Mouse (Mus musculus) megakaryocyte progenitor cell, adult 5-6 weeks (primary cell): ENCODE measurements around the gene Tmem131l. TPM values are rescaled to one million over a fixed set of nuclear protein-coding genes. Genes with fewer than 3 reads are reported as not detected.
"Not testable (repeated sequence)": the region's sequence is repeated elsewhere in the genome, so short reads cannot be mapped to it uniquely, and the experiment has no call there.

Experiments
- ATAC-seq: replicated peaks from 2 replicates; pipeline ENCODE4 v1.8.0; 2016; ENCODE audit warnings: mild to moderate bottlenecking, moderate TSS enrichment, inconsistent platforms; ENCODE audit not compliant: poor library complexity
- total RNA-seq, 2 experiments: library from RNA; stranded (forward) in 1 of 2; stranded (reverse) in 1 of 2; fragments of 157-497, 149-512 nt in 1 of 2; fragments of 200-1000 nt in 1 of 2; gene quantifications; 2 replicates each; pipeline versions ENCODE4 v1.2.3 to v1.2.4; 2015 to 2017

Gene Tmem131l
- total RNA-seq, 2 experiments from 2014 or later, result 28.3 to 61.4 TPM

GRCm38 (mm10) chr3:83872853-83873252 lies 167.1 kb downstream of the Tmem131l start:
- not testable (repeated sequence) for ATAC-seq

GRCm38 (mm10) chr3:83871962-83872361 lies 168.0 kb downstream of the Tmem131l start:
- ATAC-seq, result not testable (repeated sequence)

GRCm38 (mm10) chr3:83871559-83871958 lies 168.4 kb downstream of the Tmem131l start:
- ATAC-seq, result not testable (repeated sequence)

GRCm38 (mm10) chr3:83869776-83870175 lies 170.2 kb downstream of the Tmem131l start:
- no peak for ATAC-seq

- ATAC-seq, result 0 out of 2 replicates have a peak, but pooled peaks have one; percentile 30
These were observed 172.9 kb downstream of the Tmem131l start for GRCm38 (mm10) chr3:83867026-83867425.

- no peak for ATAC-seq
These were observed 174.8 kb downstream of the Tmem131l start for GRCm38 (mm10) chr3:83865216-83865615.

- no peak for ATAC-seq
These were observed 175.9 kb downstream of the Tmem131l start for GRCm38 (mm10) chr3:83864064-83864548.

GRCm38 (mm10) chr3:83862956-83863355 lies 177.0 kb downstream of the Tmem131l start:
- peak; percentile 92 for ATAC-seq

- peak; percentile 19; the same call in 1 of the 2 replicates for ATAC-seq
These were observed 180.4 kb downstream of the Tmem131l start for GRCm38 (mm10) chr3:83859595-83859994.

- ATAC-seq, result peak; percentile 62
These were observed 180.9 kb downstream of the Tmem131l start for GRCm38 (mm10) chr3:83859071-83859470.

- no peak for ATAC-seq
These were observed 182.4 kb downstream of the Tmem131l start for GRCm38 (mm10) chr3:83857621-83858020.

GRCm38 (mm10) chr3:83855643-83856042 lies 184.3 kb downstream of the Tmem131l start:
- peak; percentile 45 for ATAC-seq

- ATAC-seq, result peak; percentile 52
These were observed 190.6 kb downstream of the Tmem131l start for GRCm38 (mm10) chr3:83849341-83849740.

Other genes with a start within 250 kb of the Tmem131l start
- 9.3 and 15.9 TPM in 2 replicates for gene Tlr2, start 198.4 kb downstream of the Tmem131l start, total RNA-seq (2015)
- gene Tlr2, start 198.4 kb downstream of the Tmem131l start, total RNA-seq (2017), result 10.6 and 16.0 TPM in 2 replicates
- gene Mnd1, start 115.6 kb upstream of the Tmem131l start, total RNA-seq (2015), result 34.4 and 37.2 TPM in 2 replicates
- gene Mnd1, start 115.6 kb upstream of the Tmem131l start, total RNA-seq (2017), result 38.1 and 43.0 TPM in 2 replicates
- 0.27 TPM in 1 of 2 replicates, not detected in the other for gene Gm6525, start 133.9 kb upstream of the Tmem131l start, total RNA-seq (2015)
- gene Gm6525, start 133.9 kb upstream of the Tmem131l start, total RNA-seq (2017), result 0.54 and 1.1 TPM in 2 replicates